Mouse (Mus musculus): ENCODE measurements around the gene Kmt2e.
"Not testable (repeated sequence)": the region's sequence is repeated elsewhere in the genome, so short reads cannot be mapped to it uniquely, and the experiment has no call there.

Gene Kmt2e

DNA sequence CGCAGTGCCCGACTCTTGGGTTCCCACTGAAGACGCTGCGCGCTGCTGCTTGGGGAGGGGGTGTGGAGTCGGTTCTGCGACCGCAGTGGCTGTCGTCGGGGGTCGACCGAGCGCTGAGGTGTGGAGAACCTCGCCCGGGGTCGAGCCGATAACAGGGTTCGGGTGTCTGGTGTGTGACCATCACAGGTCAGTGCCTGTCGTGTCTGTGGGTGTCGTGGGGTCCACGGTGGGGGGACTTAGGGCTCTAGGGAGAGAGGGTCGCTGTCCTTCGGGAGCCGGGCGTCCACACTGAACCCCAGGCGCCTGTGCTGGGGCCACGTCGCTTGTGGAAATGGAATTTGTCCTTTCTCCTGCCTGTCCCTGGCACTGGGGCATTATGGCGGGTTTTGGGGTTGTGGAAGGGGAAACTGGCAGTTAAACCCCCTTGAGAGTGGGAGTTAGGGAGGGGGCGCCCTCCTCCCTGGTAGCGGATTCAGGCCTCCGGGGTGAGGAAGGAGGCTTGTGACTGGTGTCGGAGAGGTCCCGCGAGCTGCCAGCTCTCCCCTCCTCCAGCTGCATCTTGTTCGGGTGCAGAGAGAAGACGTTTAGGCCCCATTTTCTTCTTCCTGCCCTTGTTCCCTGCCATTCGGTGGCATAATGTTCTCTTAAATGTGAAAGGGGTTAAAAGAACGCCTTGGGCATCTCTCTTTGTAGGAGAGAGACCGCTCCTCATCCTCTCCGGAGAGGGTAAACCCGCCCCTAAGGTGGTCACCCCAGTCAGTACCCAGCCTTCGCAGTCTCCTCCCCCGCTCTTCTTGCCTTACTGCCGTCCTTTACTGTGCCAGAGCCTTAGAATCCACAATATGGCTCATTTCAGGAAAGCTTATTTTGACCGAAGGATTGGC lies 599 bp downstream of the Kmt2e start:
- DNase-seq = peak; percentile 67

DNA sequence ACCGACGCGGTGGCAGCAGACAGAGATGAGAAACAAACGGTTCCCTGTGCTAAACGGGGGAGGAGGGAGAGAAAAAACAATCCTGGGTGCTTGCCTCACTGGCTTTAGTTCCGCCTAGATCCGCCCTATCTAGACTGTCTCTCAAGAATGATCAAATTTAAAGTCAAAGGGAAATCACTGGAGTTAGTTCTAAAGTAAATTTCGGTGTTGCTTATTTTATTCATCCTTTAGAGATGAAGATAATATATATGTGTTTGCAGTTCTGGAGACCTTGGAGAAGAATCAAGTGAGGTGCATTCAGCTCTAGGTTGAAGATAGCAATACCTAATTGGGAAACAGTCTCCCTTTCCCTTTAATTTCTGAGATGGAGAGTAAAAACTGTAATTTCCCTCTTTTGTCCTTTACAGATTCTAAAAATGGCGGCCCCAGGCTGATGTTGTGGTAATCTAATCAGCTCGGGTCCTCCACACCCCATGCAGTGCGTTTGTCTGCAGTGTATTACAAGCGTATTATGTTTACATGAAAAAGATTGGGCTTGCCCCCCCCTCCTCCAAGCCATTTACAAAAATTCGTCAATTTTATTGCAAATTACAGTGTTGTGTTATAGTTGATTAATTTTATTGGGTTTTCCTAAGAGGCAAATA lies 1.4 kb downstream of the Kmt2e start:
- peak; percentile 70 for DNase-seq

DNA sequence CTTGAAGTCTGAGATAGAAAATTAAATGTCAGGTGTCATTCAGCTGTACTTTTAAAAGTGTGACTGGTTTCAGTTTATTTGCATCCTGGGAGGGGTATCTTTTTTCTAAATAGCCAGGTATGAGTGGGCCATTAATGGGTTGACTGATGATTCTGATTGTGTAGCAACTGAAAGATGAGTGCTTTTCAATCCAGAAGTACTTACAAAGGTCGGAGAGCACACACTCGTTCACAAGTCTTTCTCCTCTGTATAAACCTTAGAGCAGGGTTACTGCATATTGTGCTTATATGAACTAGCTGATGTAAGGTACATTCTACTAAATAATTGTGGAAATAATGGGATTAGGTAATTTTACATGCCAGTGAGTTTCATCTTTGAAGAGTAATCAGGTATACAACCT lies 2.5 kb downstream of the Kmt2e start:
- DNase-seq = no peak

DNA sequence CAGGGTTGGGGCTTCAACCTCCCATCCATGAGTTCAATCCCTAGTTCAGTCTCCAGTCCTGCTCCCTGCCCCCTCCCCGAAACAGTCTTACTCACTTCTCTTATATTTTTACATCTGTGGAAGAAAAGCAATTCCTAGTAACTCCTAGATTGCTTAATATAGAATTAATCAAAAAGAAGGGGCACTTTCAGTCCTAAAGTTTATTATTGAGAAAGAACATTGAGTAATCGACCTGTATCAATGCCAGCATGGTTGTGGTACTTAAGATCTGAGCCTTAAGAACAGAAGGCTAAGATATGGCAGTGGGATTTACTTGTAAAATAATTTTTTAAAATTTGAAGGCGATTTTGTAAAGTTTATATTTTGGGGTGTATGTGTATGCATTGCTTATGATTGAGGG lies 5.6 kb downstream of the Kmt2e start:
- no peak for DNase-seq

DNA sequence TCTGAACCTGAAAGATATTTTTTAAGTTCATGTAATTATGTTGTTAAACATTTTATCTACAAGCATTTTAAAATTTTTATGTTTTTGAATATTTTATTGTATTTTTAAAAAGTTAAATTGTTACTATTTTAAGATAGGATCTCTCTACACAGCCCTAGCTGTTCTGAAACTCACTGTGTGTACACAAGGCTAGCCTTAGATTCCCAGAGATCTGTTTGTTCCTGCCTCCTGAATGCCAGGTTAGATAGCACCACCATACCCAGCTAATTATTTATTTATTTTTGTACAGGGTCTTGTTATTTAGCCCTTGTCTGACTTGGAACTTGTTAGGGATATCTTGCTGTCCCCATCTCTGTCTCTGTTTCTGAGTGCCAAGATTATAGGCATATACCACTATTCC lies 6.3 kb downstream of the Kmt2e start:
- DNase-seq = no peak

DNA sequence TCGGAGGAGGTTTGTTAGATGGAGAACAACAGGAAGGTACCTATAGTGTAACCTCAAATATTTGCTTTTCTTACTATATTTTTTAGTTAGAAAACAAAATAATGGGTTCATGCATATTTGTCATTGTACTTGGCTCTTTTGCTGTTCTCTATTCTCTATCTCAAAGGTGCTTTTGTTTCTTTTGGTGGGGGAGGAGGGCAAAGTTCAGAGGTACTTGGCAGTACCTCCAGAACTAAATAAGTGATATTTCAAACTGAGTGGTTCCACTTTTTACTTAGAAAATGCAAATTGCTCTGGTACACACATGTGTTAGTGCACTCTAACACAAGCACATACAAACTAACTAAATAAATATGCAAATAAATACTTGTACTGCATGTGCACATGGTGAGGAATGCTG lies 7.7 kb downstream of the Kmt2e start:
- no peak for DNase-seq

DNA sequence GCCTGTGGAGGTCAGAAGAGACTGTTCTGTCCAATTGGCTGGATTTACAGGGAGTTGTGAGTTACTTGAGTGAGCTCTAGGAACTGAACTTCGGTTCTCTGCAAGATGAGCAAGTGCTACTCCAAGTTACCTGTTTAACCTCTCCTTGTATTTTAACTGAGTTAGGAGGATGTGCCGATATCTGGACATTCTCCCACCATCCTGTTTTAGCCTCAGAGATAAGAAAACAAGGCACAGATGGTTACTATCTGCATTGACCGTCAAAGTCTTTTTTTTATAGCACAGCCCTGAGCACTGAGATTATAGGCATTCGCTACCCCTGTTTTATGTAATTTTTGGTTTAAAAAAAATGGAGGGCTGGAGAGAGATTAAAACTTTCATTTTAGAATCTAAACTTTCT lies 10.2 kb downstream of the Kmt2e start:
- no peak for DNase-seq

DNA sequence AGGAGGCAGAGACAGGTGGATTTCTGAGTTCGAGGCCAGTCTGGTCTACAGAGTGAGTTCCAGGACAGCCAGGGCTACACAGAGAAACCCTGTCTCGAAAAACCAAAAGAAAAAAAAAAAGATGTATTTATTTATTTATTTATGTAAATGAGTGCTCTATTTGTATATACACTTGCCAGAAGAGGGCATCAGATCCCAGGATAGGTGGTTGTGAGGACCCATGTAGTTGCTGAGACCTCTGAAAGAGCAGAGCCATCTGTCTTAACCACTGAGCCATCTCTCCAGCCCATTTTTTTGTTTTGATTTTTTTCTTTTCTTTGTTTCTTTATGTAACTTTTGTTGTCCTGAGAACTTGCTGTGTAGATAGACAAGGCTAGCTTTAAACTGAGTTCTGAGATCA lies 19.3 kb downstream of the Kmt2e start:
- DNase-seq = not testable (repeated sequence)

DNA sequence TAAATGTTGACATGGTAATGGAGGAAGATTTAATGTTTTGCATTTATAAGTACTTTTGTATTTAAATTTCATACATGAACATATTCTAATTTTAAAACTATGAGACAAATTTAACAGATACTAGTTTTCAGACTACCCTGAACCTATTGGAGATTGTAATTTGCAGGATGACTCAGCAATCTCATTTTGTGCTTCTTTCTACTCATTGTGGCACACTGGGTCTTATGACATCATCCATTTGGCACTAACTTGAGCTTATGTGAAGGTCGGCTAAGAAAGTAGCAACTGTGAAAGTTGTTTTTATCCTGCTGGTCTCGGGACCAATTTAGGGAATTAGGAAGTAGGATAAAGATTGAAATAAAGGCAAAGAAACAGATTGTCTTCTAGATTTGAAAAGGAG lies 27.4 kb downstream of the Kmt2e start:
- no peak for DNase-seq

DNA sequence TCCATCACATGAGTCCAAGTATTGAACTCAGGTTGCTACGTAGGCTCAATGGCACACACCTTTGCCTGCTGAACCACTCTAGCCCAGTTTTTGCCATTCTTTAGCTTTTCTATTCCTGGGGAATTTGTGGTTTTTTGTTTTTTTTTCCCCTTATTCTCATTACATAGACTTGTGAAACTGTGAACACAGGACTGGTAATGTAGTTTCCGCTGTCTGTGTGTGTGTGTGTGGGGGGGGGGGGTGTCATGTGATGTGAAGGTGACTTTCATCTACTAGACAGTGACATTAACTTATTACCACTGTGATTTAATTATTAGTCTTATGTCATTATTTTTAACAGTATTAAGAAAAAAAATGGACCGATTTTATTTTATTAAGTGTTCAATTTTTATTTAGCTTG lies 30.0 kb downstream of the Kmt2e start:
- DNase-seq = no peak

DNA sequence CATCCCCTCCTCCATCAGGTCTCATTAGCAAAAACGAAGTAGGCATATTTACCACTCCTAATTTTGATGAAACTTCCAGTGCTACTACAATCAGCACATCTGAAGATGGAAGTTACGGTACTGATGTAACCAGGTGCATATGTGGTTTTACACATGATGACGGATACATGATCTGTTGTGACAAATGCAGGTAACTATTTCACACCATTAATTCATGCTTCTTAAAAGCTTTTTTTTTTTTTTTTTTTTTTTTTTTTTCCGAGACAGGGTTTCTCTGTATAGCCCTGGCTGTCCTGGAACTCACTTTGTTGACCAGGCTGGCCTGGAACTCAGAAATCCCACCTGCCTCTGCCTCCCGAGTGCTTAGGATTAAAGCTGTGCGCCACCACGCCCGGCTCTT lies 30.5 kb downstream of the Kmt2e start:
- no peak for DNase-seq

DNA sequence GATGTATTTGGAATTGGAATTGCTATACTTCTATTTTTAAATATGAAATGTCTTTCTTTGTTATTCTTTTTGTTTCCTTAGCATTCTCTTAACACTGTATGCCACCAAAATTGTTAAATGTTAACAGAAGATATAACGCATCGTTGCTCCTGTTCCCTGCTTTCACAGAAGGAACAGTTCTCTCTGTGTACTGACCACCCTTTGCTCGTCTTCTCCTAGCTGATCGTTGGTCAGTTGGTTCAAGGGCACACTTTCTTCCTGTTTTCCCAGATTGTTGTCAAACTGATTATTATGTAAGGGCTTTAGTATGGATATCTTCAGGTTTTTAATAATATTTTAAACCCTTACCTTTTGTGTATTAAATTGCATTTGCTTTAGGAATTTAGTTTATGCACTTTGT lies 32.3 kb downstream of the Kmt2e start:
- no peak for DNase-seq

DNA sequence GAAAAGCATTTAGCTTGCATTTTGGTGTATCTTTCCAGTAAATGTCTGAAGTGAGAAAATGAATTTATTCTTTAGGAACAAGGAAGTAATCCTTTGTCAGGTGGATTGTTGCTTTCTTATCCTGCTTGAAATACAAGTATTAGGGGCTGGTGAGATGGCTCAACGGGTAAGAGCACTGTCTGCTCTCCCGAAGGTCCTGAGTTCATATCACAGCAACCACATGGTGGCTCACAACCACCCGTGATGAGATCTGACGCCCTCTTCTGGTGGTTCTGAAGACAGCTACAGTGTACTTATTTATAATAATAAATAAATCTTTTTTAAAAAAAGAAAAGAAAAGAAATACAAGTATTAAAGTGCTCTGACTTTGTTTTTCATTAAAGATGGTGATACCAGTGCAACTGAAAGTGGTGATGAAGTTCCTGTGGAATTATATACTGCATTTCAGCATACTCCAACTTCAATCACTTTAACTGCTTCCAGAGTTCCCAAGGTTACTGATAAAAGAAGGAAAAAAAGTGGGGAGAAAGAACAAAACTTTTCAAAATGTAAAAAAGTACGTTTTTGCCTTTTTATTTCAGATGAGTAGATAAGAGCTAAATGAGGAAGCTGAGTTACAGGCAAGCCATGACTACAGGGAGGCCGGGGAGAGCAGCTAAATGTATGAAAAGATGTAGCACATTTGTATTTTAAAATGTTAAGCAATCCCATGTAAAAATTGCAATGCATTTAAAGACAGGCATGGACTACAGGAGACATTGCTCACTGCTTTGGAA lies 39.0 kb downstream of the Kmt2e start:
- DNase-seq = no peak

DNA sequence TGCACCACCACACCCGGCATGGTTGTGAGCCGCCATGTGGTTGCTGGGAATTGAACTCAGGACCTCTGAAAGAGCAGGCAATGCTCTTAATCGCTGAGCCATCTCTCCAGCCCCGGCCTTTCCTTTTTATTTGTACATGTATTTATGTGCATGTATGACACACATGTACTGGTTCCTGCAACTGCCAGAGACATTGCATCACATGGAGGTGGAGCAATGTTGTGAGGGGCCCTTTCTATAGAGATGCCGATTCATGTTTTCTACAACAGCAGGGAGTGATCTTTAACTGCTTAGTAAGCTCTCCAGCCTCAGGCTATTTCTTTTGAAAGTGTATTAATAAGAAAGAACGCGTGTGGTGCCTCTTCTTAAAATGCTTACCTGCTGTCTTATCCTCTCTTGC lies 49.6 kb downstream of the Kmt2e start:
- DNase-seq = no peak

DNA sequence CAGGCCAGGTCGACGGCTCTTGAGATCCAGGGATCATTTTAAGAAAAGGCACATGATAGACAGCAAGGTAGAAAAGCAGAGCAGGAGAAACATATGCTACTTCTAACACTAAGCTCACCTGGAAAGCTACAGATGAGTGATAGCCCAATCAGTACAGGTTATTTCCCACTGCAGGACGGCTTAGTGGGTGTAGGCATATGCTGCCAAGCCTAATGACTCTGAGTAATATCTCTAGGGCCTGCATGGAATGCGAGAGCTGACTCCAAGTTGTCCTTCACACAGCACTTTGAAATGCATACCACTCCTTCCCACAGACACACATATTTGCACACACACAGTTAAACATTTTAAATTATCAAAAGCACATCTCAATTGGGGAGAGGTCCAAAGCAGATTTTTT lies 55.0 kb downstream of the Kmt2e start:
- no peak for DNase-seq

DNA sequence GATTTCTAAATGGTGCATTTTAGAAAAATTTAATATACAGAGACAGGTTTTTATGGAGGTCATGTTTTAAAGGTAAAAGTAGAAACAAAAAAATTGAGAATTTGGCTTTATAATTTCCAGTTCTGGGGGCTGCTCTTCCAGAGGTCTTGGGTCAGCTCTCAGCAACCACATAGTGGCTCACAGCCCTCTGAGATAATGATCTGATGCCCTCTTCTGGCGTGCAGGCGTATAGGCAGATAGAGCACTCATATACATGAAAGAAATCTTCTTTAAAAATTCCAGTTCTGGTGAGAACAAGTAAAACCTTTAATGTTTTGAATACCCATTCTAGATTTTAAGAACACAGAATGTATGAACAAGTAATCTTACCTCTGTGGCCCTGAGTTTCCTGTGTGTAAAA lies 56.6 kb downstream of the Kmt2e start:
- peak; percentile 52 for DNase-seq

DNA sequence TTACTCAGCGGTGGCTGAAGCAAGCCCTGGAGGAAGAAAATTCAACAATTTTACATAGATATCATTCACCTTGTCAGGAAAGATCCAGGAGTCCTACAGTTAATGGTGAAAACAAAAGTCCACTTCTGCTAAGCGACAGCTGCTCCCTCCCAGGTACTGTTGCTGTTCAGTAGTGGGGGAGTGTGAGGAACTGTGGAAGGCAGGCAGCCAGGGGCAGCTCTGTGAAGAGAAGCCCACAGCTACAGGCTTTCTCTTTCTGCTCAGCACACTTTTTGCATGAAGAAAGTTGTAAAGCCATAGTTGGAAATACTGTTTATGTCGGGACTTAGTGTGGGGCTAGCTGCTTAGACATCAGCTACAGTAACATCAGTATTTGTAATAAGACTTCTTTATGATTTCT lies 62.2 kb downstream of the Kmt2e start:
- DNase-seq = no peak

DNA sequence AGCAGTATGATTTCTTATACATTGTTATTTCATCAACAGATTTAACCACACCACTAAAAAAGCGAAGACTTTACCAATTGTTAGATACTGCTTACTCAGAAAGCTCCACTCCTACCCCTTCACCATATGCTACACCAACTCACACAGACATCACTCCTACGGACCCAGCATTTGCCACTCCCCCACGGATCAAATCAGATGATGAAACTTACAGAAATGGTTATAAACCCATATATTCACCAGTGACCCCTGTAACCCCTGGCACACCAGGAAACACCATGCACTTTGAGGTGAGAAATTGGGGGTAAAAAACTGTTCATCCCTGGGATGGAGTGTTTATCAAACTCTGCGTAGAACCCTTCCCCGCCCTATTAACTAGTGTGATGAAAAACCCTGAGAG lies 62.7 kb downstream of the Kmt2e start:
- no peak for DNase-seq

DNA sequence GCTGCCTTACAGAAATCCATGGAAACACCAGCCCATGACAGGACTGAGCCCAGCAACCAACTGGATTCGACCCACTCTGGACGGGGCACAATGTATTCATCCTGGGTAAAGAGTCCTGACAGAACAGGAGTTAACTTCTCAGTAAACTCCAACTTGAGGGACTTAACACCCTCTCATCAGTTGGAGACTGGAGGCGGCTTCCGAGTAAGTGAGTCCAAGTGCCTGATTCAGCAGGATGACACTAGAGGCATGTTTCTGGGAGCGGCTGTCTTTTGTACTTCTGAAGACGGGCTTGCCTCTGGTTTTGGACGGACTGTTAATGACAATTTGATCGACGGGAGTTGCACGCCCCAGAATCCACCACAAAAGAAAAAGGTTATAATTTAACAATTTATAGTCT lies 63.7 kb downstream of the Kmt2e start:
- no peak for DNase-seq

DNA sequence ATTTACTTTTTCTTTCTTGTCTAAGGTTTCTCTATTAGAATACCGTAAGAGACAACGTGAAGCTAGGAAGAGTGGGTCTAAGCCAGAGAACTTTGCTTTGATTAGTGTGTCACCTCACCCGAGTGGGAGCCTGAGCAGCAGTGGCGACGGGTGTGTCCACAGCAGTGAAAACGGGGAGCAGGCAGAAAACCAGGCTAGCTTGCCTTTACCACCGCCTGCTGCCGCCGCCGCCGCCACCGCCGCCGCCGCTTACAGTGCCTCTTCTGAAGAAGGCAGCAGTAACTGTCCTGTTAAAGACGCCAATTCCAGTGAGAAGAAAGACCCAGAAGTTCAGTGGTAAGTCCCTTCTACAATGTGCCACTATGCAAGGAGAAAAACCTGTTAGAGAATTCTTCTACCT lies 65.0 kb downstream of the Kmt2e start:
- DNase-seq = no peak

DNA sequence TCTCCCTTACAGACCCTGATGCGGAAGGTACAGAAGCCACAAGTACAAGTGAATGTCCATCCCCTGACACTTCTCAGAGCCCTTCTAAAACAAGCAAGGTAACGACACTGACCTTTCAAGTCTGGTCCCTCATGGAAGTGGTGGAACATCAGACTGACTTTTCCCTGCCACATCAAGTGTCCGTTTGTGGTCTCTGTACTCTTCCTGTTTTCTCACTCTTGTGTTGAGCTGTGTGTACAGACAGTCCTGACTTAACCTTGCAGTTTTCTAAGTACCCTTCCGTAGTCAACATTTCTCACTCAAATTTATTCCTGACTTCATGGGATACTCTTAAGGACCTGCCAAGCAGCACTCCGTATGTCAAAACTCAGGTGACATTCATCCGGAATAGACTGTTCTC lies 66.5 kb downstream of the Kmt2e start:
- no peak for DNase-seq

DNA sequence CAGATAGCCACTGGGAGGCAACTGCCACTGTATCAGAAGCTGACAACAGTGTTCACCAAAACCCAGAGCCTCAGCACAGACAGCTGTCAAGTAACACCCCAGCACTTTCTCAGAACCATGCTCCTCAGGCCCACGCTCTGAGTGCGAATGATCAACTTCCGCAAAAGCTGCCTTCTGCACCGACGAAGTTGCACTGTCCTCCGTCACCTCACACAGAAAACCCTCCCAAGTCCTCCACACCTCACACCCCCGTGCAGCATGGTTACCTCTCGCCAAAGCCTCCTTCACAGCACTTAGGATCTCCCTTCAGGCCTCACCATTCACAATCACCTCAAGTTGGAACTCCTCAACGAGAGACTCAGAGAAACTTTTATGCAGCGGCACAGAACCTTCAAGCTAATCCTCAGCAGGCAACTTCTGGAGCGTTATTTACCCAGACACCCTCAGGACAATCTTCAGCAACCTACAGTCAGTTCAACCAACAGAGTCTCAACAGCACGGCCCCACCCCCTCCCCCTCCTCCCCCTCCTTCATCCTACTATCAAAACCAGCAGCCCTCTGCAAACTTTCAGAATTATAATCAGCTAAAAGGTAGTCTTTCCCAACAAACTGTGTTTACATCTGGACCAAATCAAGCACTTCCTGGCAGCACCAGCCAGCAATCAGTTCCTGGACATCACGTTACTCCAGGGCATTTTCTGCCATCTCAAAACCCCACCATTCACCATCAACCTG lies 67.5 kb downstream of the Kmt2e start:
- peak; percentile 20 for DNase-seq

DNA sequence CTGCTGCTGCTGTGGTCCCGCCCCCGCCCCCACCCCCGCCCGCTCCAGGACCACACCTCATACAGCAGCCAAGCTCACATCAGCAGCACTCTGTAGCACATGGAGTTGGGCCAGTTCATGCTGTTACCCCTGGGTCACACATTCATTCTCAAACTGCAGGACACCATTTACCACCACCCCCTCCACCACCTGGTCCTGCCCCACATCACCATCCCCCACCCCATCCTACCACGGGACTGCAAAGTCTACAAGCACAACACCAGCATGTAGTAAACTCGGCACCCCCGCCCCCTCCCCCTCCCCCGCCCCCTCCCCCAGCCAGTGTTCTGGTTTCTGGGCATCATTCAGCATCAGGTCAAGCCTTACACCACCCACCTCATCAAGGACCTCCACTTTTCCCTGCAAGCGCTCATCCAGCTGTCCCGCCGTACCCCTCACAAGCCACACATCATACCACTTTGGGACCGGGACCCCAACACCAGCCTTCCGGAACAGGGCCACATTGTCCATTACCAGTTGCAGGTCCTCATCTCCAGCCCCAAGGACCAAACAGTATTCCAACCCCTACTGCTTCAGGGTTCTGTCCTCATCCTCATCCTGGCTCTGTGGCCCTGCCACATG lies 68.2 kb downstream of the Kmt2e start:
- no peak for DNase-seq

All from embryo, embryonic 11 days (tissue).